9 mouse cellular contexts compared by ENCODE assay signal in genomic region chr8:104601941-104602371, GRCm38 (mm10). TPM values are rescaled to one million over a fixed set of nuclear protein-coding genes. Genes with fewer than 3 reads are reported as not detected.
DNase-seq lines count a peak whose midpoint lies in the region; ATAC-seq lines count a peak whose summit lies in the region.
"Had no signal": no experiment of that assay in that cellular context is flagged by ENCODE, and none has a peak within 500 bp of the region (broad histone marks: within the 10 kb centered on the region; RNA-seq: fewer than 3 reads in every experiment).

No protein-coding gene starts in this region.

- H3K9ac ChIP-seq in hindbrain, embryonic 14.5 days, result no peak overlapping the region
- H3K9ac ChIP-seq in liver, embryonic 15.5 days, result no peak overlapping the region

- no peak overlapping the region for H3K27ac ChIP-seq in hindbrain, embryonic 14.5 days
- no peak overlapping the region for H3K27ac ChIP-seq in liver, embryonic 15.5 days (replicated peaks)

- 0 out of 2 replicates have a peak, but pooled peaks cover 5% of the 10 kb centered on the region for H3K4me1 ChIP-seq in hindbrain, embryonic 14.5 days (replicated peaks; ENCODE audit: control insufficient read depth, insufficient read depth, low read length)
- peaks cover 12% of the 10 kb centered on the region for H3K4me1 ChIP-seq in liver, embryonic 15.5 days (replicated peaks)

- H3K27me3 ChIP-seq in hindbrain, embryonic 14.5 days (ENCODE audit: control insufficient read depth, insufficient read depth, low read length), result no peaks in the 10 kb centered on the region
- H3K27me3 ChIP-seq in liver, embryonic 15.5 days, result peaks cover 16% of the 10 kb centered on the region

- under 1% methylated on average over 12 of the region's 12 CpGs for WGBS in hindbrain, embryonic 14.5 days
- WGBS in liver, embryonic 15.5 days (ENCODE audit: insufficient replicate concordance), result 1% methylated on average over 12 of the region's 12 CpGs

- ATAC-seq in hindbrain, embryonic 14.5 days (ENCODE audit: low FRiP score), result no peak
- ATAC-seq in liver, embryonic 15.5 days (ENCODE audit: insufficient read depth), result no peak
- no peak for ATAC-seq in monocyte, adult 5-6 weeks (replicated peaks; ENCODE audit: insufficient number of reproducible peaks, low FRiP score, low TSS enrichment, poor library complexity, severe bottlenecking)

- intact Hi-C loops in gastrocnemius, postnatal 14 days (cut with DNase I; ENCODE audit: low total_unique reads), result loop anchor here (2.0 to 5.0 kb wide), 2 partner anchors 40 to 53 kb away; partner anchors contain the start of gene Ciao2b

- peak overlapping the region; percentile 46 for H3K4me2 ChIP-seq in hindbrain, embryonic 14.5 days (replicated peaks)
- H3K4me2 ChIP-seq in liver, embryonic 15.5 days, result peak overlapping the region; percentile 47

- no peaks in the 10 kb centered on the region for H3K9me3 ChIP-seq in hindbrain, embryonic 14.5 days (ENCODE audit: control insufficient read depth, low read length)
- H3K9me3 ChIP-seq in liver, embryonic 15.5 days (replicated peaks), result no peaks in the 10 kb centered on the region

- no peak overlapping the region for H3K4me3 ChIP-seq in hindbrain, embryonic 14.5 days (replicated peaks; ENCODE audit: low read length)
- 0 out of 2 replicates have a peak overlapping the region, but pooled peaks have one; percentile 10 for H3K4me3 ChIP-seq in liver, embryonic 15.5 days (replicated peaks)

- peaks cover 2% of the 10 kb centered on the region; the same call in 1 of the 2 replicates for H3K36me3 ChIP-seq in hindbrain, embryonic 14.5 days (replicated peaks; ENCODE audit: control insufficient read depth, insufficient read depth)
- H3K36me3 ChIP-seq in liver, embryonic 15.5 days (replicated peaks), result no peaks in the 10 kb centered on the region

- DNase-seq in ovary, adult 18-20 months (ENCODE audit: low spot score), result peak; percentile 28
- no peak for DNase-seq in ovary, postnatal 10 days (ENCODE audit: low spot score)
- DNase-seq in hindbrain, embryonic 14.5 days (ENCODE audit: low spot score), result no peak
- no peak for DNase-seq in right cerebral cortex, adult 18-20 months
- no peak for DNase-seq in gastrocnemius, postnatal 14 days
- no peak for DNase-seq in frontal cortex, adult 2 months (ENCODE audit: extremely low spot score in 1 of 2, low spot score in 1 of 2)

RNA-seq across cellular contexts. Expression of gene Pdp2, which starts 10.7 kb away (rescaled TPM):
- polyA plus RNA-seq in hindbrain, embryonic 14.5 days (2014; fragmentation: Nextera tagmentation; extraction: Ambion mirVana), result 18.7 and 19.7 TPM in 2 replicates
- 3.1 and 3.5 TPM in 2 replicates for polyA plus RNA-seq in liver, embryonic 15.5 days (2015; fragmentation: Nextera tagmentation; extraction: Ambion mirVana)
- total RNA-seq in monocyte, adult 5-6 weeks (2017), result 3.4 to 6.1 TPM (median 5.0 TPM) in 3 replicates
- 1 to 10 TPM; 3.9 to 4.7 TPM for total RNA-seq in gastrocnemius, postnatal 14 days (2021)
- 4.6 and 5.5 TPM in 2 replicates for polyA plus RNA-seq in frontal cortex, adult 2 months (2012; rRNA removed)

RNA-seq across cellular contexts. Expression of gene Cdh16, which starts 22.2 kb away (rescaled TPM):
- not detected in 2 replicates for polyA plus RNA-seq in hindbrain, embryonic 14.5 days (2014; fragmentation: Nextera tagmentation; extraction: Ambion mirVana)
- polyA plus RNA-seq in liver, embryonic 15.5 days (2015; fragmentation: Nextera tagmentation; extraction: Ambion mirVana), result 0.08 and 0.18 TPM in 2 replicates
- not detected in 3 replicates for total RNA-seq in monocyte, adult 5-6 weeks (2017)
- not detected for total RNA-seq in gastrocnemius, postnatal 14 days (2021)
- not detected in 2 replicates for polyA plus RNA-seq in frontal cortex, adult 2 months (2012; rRNA removed)
- total RNA-seq: adrenal gland, postnatal 36 days had no signal

RNA-seq across cellular contexts. Expression of gene Rrad, which starts 29.2 kb away (rescaled TPM):
- 3.9 and 4.3 TPM in 2 replicates for polyA plus RNA-seq in hindbrain, embryonic 14.5 days (2014; fragmentation: Nextera tagmentation; extraction: Ambion mirVana)
- 1.7 and 2.2 TPM in 2 replicates for polyA plus RNA-seq in liver, embryonic 15.5 days (2015; fragmentation: Nextera tagmentation; extraction: Ambion mirVana)
- 12.6 to 19.0 TPM (median 14.8 TPM) in 3 replicates for total RNA-seq in monocyte, adult 5-6 weeks (2017)
- 10 to 100 TPM in 1 of 2 experiments, 1 to 10 TPM in 1; 3.7 to 15.5 TPM for total RNA-seq in gastrocnemius, postnatal 14 days (2021)
- 4.0 and 4.1 TPM in 2 replicates for polyA plus RNA-seq in frontal cortex, adult 2 months (2012; rRNA removed)

RNA-seq across cellular contexts. Expression of gene Ciao2b, which starts 39.8 kb away (rescaled TPM):
- polyA plus RNA-seq in hindbrain, embryonic 14.5 days (2014; fragmentation: Nextera tagmentation; extraction: Ambion mirVana), result 109 and 128 TPM in 2 replicates
- 37.5 and 44.3 TPM in 2 replicates for polyA plus RNA-seq in liver, embryonic 15.5 days (2015; fragmentation: Nextera tagmentation; extraction: Ambion mirVana)
- 20.6 to 41.4 TPM (median 36.8 TPM) in 3 replicates for total RNA-seq in monocyte, adult 5-6 weeks (2017)
- 10 to 100 TPM; 27.1 to 32.0 TPM for total RNA-seq in gastrocnemius, postnatal 14 days (2021)
- 50.2 and 70.7 TPM in 2 replicates for polyA plus RNA-seq in frontal cortex, adult 2 months (2012; rRNA removed)
